Mouse (Mus musculus) stomach, embryonic 14.5 days (tissue): ENCODE results near the gene Zbtb33. TPM values are rescaled to one million over a fixed set of nuclear protein-coding genes. Genes with fewer than 3 reads are reported as not detected.
A peak's percentile ranks its signal among the peaks of the same experiment; 100 is the strongest.
"Not testable (repeated sequence)": the region's sequence is repeated elsewhere in the genome, so short reads cannot be mapped to it uniquely, and the experiment has no call there.

Experiments used
- ATAC-seq: fragments of 200-750 bp; cut with Nextera tagmentation; 2 replicates; pipeline ENCODE4 v1.8.0; 2017; ENCODE audit warnings: low read depth, moderate TSS enrichment; ENCODE audit not compliant: insufficient number of reproducible peaks, insufficient read depth, low FRiP score
- H3K27ac ChIP-seq: fragments of 300-500 bp; sonication (generic); 2 replicates; pipeline ENCODE4 v1.5.1; 2014; ENCODE audit warnings: mild to moderate bottlenecking, low read length, moderate library complexity, mixed read lengths
- H3K27me3 ChIP-seq: fragments of 300-500 bp; sonication (generic); 2 replicates; pipeline ENCODE4 v1.6.1; 2014; ENCODE audit warnings: low read length, control low read depth, mixed read lengths; ENCODE audit not compliant: control insufficient read depth, insufficient read depth
- H3K36me3 ChIP-seq: fragments of 300-500 bp; sonication (generic); 2 replicates; pipeline ENCODE4 v1.6.1; 2014; ENCODE audit warnings: mild to moderate bottlenecking, control low read depth, low read length, moderate library complexity, mixed read lengths; ENCODE audit not compliant: control insufficient read depth, insufficient read depth
- H3K4me1 ChIP-seq: fragments of 300-500 bp; sonication (generic); 2 replicates; pipeline ENCODE4 v1.6.1; 2014; ENCODE audit warnings: low read length, control low read depth, mixed read lengths; ENCODE audit not compliant: control insufficient read depth, insufficient read depth
- H3K4me2 ChIP-seq: fragments of 300-500 bp; sonication (generic); replicated peaks from 2 replicates; pipeline ENCODE4 v1.6.1; 2014; ENCODE audit warnings: low read depth, low read length, control low read depth
- H3K4me3 ChIP-seq: fragments of 300-500 bp; sonication (generic); 2 replicates; pipeline ENCODE4 v1.5.1; 2014; ENCODE audit warnings: low read depth, low read length, control low read depth
- H3K9ac ChIP-seq: fragments of 300-500 bp; sonication (generic); replicated peaks from 2 replicates; pipeline ENCODE4 v1.6.1; 2014; ENCODE audit warnings: low read depth, mild to moderate bottlenecking, control low read depth, low read length, moderate library complexity, mixed read lengths
- H3K9me3 ChIP-seq: fragments of 300-500 bp; sonication (generic); 2 replicates; pipeline ENCODE4 v1.6.1; 2016; ENCODE audit warnings: low read depth, low read length, control low read depth; ENCODE audit not compliant: control insufficient read depth
- WGBS: fragments of 180-500 bp; shearing (Covaris S2); extraction: QIAGEN DNeasy Blood & Tissue Kit; methylation state at CpG from one replicate; pipeline ENCODE4 v1.1.7; 2014; 5-methylcytosine and 5-hydroxymethylcytosine counted together
- polyA plus RNA-seq: library from polyadenylated mRNA; unstranded; fragments of >200 nt; fragmentation: Nextera tagmentation; extraction: Ambion mirVana; gene quantifications from 2 replicates; pipeline ENCODE4 v1.2.1, GENCODE M21; 2014

Gene Zbtb33
- polyA plus RNA-seq, result 7.5 and 7.6 TPM in 2 replicates

- 21% methylated on average over 65 of the region's 72 CpGs for WGBS
- Histone ChIP-seq H3K36me3 (no peaks in the 10 kb centered on the region; the same call in 1 of the 2 replicates), H3K9ac (peak within 1 kb of the TSS; percentile 57), H3K9me3 (no peaks in the 10 kb centered on the region), H3K27ac (peak within 1 kb of the TSS; percentile 85), H3K27me3 (no peaks in the 10 kb centered on the region), H3K4me1 (0 out of 2 replicates have a peak, but pooled peaks cover 4% of the 10 kb centered on the region), H3K4me2 (peak within 1 kb of the TSS; percentile 49), H3K4me3 (peak within 1 kb of the TSS; percentile 54)
- ATAC-seq, result peak; percentile 92
Observed at GRCm38 (mm10) chrX:38189552-38190457, at the start of gene Zbtb33. Zbtb33 (plus strand) TSS chrX:38189793.

- H3K4me3 ChIP-seq, result no peak overlapping the region
- WGBS, result 76% methylated on average over 1 of the region's 1 CpGs
- ATAC-seq, result no peak
- H3K9ac ChIP-seq, result no peak overlapping the region
- no peaks in the 10 kb centered on the region for H3K4me1 ChIP-seq
- H3K9me3 ChIP-seq, result no peaks in the 10 kb centered on the region
- no peaks in the 10 kb centered on the region for H3K36me3 ChIP-seq
- H3K27ac ChIP-seq, result no peak overlapping the region
- no peaks in the 10 kb centered on the region for H3K27me3 ChIP-seq
- H3K4me2 ChIP-seq, result no peak overlapping the region
Observed at GRCm38 (mm10) chrX:38159097-38159496, 30.5 kb upstream of the Zbtb33 start.

- Histone ChIP-seq H3K4me3 (no peak overlapping the region), H3K4me2 (no peak overlapping the region), H3K27me3 (no peaks in the 10 kb centered on the region), H3K4me1 (no peaks in the 10 kb centered on the region), H3K9ac (no peak overlapping the region), H3K36me3 (no peaks in the 10 kb centered on the region), H3K9me3 (no peaks in the 10 kb centered on the region), H3K27ac (no peak overlapping the region)
- no peak for ATAC-seq
- WGBS, result 83% methylated on average over 3 of the region's 3 CpGs
Observed at GRCm38 (mm10) chrX:38165315-38165714, 24.3 kb upstream of the Zbtb33 start.

GRCm38 (mm10) chrX:38166064-38166463 lies 23.5 kb upstream of the Zbtb33 start:
- no peaks in the 10 kb centered on the region for H3K4me1 ChIP-seq
- no peaks in the 10 kb centered on the region for H3K9me3 ChIP-seq
- no peaks in the 10 kb centered on the region for H3K27me3 ChIP-seq
- ATAC-seq, result no peak
- no peak overlapping the region for H3K4me2 ChIP-seq
- H3K27ac ChIP-seq, result no peak overlapping the region
- no peaks in the 10 kb centered on the region for H3K36me3 ChIP-seq
- H3K9ac ChIP-seq, result no peak overlapping the region
- no peak overlapping the region for H3K4me3 ChIP-seq
- WGBS, result 74% methylated on average over 9 of the region's 9 CpGs

- no peak for ATAC-seq
- Histone ChIP-seq H3K9me3 (no peaks in the 10 kb centered on the region), H3K27me3 (no peaks in the 10 kb centered on the region), H3K4me2 (no peak overlapping the region), H3K36me3 (no peaks in the 10 kb centered on the region), H3K4me3 (no peak overlapping the region), H3K4me1 (no peaks in the 10 kb centered on the region), H3K27ac (no peak overlapping the region), H3K9ac (no peak overlapping the region)
- WGBS, result 86% methylated on average over 4 of the region's 4 CpGs
Observed at GRCm38 (mm10) chrX:38166592-38166991, 23.0 kb upstream of the Zbtb33 start.

GRCm38 (mm10) chrX:38179891-38180310 lies 9.7 kb upstream of the Zbtb33 start:
- 32% methylated on average over 19 of the region's 19 CpGs for WGBS
- peak; percentile 67; the same call in 1 of the 2 replicates for ATAC-seq
- not testable (repeated sequence) for H3K9me3 ChIP-seq, H3K9ac ChIP-seq, H3K4me1 ChIP-seq, H3K27ac ChIP-seq, H3K36me3 ChIP-seq, H3K27me3 ChIP-seq
- H3K4me2 ChIP-seq, result peak overlapping the region; percentile 29
- peak overlapping the region; percentile 15; the same call in 1 of the 2 replicates for H3K4me3 ChIP-seq

- no peak overlapping the region for H3K27ac ChIP-seq
- no peaks in the 10 kb centered on the region for H3K4me1 ChIP-seq
- peak overlapping the region; percentile 58 for H3K4me2 ChIP-seq
- 24% methylated on average over 37 of the region's 38 CpGs for WGBS
- no peaks in the 10 kb centered on the region for H3K27me3 ChIP-seq
- peak overlapping the region; percentile 32 for H3K4me3 ChIP-seq
- no peaks in the 10 kb centered on the region for H3K36me3 ChIP-seq
- no peak overlapping the region for H3K9ac ChIP-seq
- peak; percentile 71; the same call in 1 of the 2 replicates for ATAC-seq
- peaks cover 4% of the 10 kb centered on the region; the same call in 1 of the 2 replicates for H3K9me3 ChIP-seq
Observed at GRCm38 (mm10) chrX:38180656-38181607, 8.7 kb upstream of the Zbtb33 start.
